Mouse (Mus musculus) CD8-positive naive resting alpha-beta T cell, adult 57 days (primary cell): Measurements from ENCODE around the gene Gm28490. TPM values are rescaled to one million over a fixed set of nuclear protein-coding genes. Genes with fewer than 3 reads are reported as not detected.

Experiments
- total RNA-seq: library from RNA; stranded (reverse); gene quantifications from one replicate; pipeline ENCODE4 v1.2.4, GENCODE M21; 2023

Gm28490 gene
- total RNA-seq = not detected

DNA sequence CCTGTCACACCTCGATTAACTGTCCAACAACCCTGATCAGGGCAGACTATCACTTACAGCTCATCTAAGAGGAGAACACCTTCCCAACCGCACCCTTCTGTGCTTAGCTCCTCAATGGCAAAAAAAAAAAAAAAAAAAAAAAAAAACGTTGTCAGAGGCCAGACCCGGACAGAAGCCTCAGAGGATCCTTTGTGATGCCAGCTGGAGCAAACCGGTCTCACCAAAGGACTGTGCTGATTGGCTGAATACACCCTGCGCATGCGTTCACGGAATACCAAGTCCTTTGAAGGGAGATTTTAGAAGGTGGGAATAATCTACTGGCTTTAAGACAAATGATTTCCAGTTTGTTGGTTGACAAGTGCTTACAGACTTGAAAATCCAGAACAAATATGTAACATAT is at the start of gene Gm28490:
Gene Gm28490, minus strand, starts transcription at position 101 of the 400 bp plus-strand sequence.

